Mouse (Mus musculus) MEL (cell line): ENCODE results near the gene Frmd5. TPM values are rescaled to one million over a fixed set of nuclear protein-coding genes. Genes with fewer than 3 reads are reported as not detected.
"Not testable (repeated sequence)": the region's sequence is repeated elsewhere in the genome, so short reads cannot be mapped to it uniquely, and the experiment has no call there.

Source experiments
- DNase-seq: peaks from one replicate; pipeline ENCODE4 v3.0.0; 2011; ENCODE audit warnings: low read depth, low spot score
- H3K27ac ChIP-seq: 2 replicates; pipeline ENCODE4 v1.5.1; 2012; ENCODE audit warnings: low read depth, mild to moderate bottlenecking, control low read depth, low read length, moderate library complexity; ENCODE audit not compliant: control insufficient read depth
- H3K27me3 ChIP-seq, 2 experiments: fragments of 150-350 bp in 1 of 2; sonication (generic) in 1 of 2; 2 replicates each; pipeline ENCODE4 v1.6.1; 2012; ENCODE audit warnings: low read length in 2 of 2, mild to moderate bottlenecking in 2 of 2, improper control_type of control experiment in 1 of 2, moderate library complexity in 1 of 2; ENCODE audit not compliant: insufficient read depth in 2 of 2, control insufficient read depth in 1 of 2
- H3K36me3 ChIP-seq, 2 experiments: 2 replicates each; pipeline ENCODE4 v1.6.1; 2012 to 2014; ENCODE audit warnings: low read length in 2 of 2, improper control_type of control experiment in 1 of 2, inconsistent platforms in 1 of 2, mild to moderate bottlenecking in 1 of 2; ENCODE audit not compliant: insufficient read depth in 2 of 2, control insufficient read depth in 1 of 2
- H3K4me1 ChIP-seq, 2 experiments: fragments of 150-350 bp in 1 of 2; sonication (generic) in 1 of 2; 2 replicates each; pipeline ENCODE4 v1.6.1; 2012; ENCODE audit warnings: low read length in 2 of 2, improper control_type of control experiment in 1 of 2, mild to moderate bottlenecking in 1 of 2; ENCODE audit not compliant: insufficient read depth in 2 of 2, control insufficient read depth in 1 of 2
- H3K4me3 ChIP-seq, 2 experiments: fragments of 150-350 bp in 1 of 2; sonication (generic) in 1 of 2; 2 replicates each; pipeline ENCODE4 v1.5.1; 2012; ENCODE audit warnings: low read depth in 2 of 2, low read length in 2 of 2, mild to moderate bottlenecking in 2 of 2, moderate library complexity in 2 of 2, control low read depth in 1 of 2, improper control_type of control experiment in 1 of 2; ENCODE audit not compliant: control insufficient read depth in 1 of 2, insufficient read depth in 1 of 2
- H3K79me2 ChIP-seq: 2 replicates; pipeline ENCODE4 v1.6.1; 2012; ENCODE audit warnings: mild to moderate bottlenecking, low read length, moderate library complexity; ENCODE audit not compliant: control insufficient read depth, poor library complexity, insufficient read depth
- H3K9ac ChIP-seq: 2 replicates; pipeline ENCODE4 v1.6.1; 2012; ENCODE audit warnings: low read depth, mild to moderate bottlenecking, control low read depth, low read length, moderate library complexity; ENCODE audit not compliant: control insufficient read depth, poor library complexity, severe bottlenecking
- H3K9me3 ChIP-seq: fragments of 150-350 bp; sonication (generic); replicated peaks from 2 replicates; pipeline ENCODE4 v1.6.1; 2012; ENCODE audit warnings: mild to moderate bottlenecking, low read length, improper control_type of control experiment, moderate library complexity; ENCODE audit not compliant: insufficient read depth
- E2F4 ChIP-seq: IDR thresholded peaks from 2 replicates; pipeline ENCODE4 v1.6.1; 2011; ENCODE audit warnings: low read depth, low read length, improper control_type of control experiment, borderline replicate concordance
- ELF1 ChIP-seq: IDR thresholded peaks from 2 replicates; pipeline ENCODE4 v1.6.1; 2014; ENCODE audit warnings: low read depth, mild to moderate bottlenecking, inconsistent platforms, low read length, improper control_type of control experiment, moderate library complexity
- ETS1 ChIP-seq: IDR thresholded peaks from 2 replicates; pipeline ENCODE4 v1.6.1; 2012; ENCODE audit warnings: low read depth, mild to moderate bottlenecking, inconsistent platforms, low read length, improper control_type of control experiment, moderate library complexity
- HCFC1 ChIP-seq: IDR thresholded peaks from 2 replicates; pipeline ENCODE4 v1.6.1; 2012; ENCODE audit warnings: low read depth, mild to moderate bottlenecking, inconsistent platforms, low read length, improper control_type of control experiment, moderate library complexity
- KAT2A ChIP-seq: conservative IDR thresholded peaks from 2 replicates; pipeline ENCODE4 v1.6.1; 2012; ENCODE audit warnings: low read depth, low read length, improper control_type of control experiment, inconsistent platforms
- MXI1 ChIP-seq: IDR thresholded peaks from 2 replicates; pipeline ENCODE4 v1.6.1; 2011; ENCODE audit warnings: mild to moderate bottlenecking, low read depth, low read length, improper control_type of control experiment
- NELFE ChIP-seq: IDR thresholded peaks from 2 replicates; pipeline ENCODE4 v1.6.1; 2011; ENCODE audit warnings: low read depth, low read length, improper control_type of control experiment
- NRF1 ChIP-seq: IDR thresholded peaks from 2 replicates; pipeline ENCODE4 v1.6.1; 2014; ENCODE audit warnings: low read depth, mild to moderate bottlenecking, inconsistent platforms, low read length, improper control_type of control experiment, moderate library complexity; ENCODE audit not compliant: poor library complexity, insufficient read depth, severe bottlenecking
- POLR2A ChIP-seq, 2 experiments: IDR thresholded peaks; 2 replicates each; pipeline ENCODE4 v1.6.1; 2011 to 2012; ENCODE audit warnings: low read length in 2 of 2, mild to moderate bottlenecking in 2 of 2, control low read depth in 1 of 2, improper control_type of control experiment in 1 of 2, low read depth in 1 of 2, moderate library complexity in 1 of 2; ENCODE audit not compliant: control insufficient read depth in 1 of 2, insufficient read depth in 1 of 2, poor library complexity in 1 of 2
- POLR2AphosphoS2 ChIP-seq: IDR thresholded peaks from 2 replicates; pipeline ENCODE4 v1.6.1; 2011; ENCODE audit warnings: low read length, improper control_type of control experiment
- SIN3A ChIP-seq: IDR thresholded peaks from 2 replicates; pipeline ENCODE4 v1.6.1; 2012; ENCODE audit warnings: low read length, improper control_type of control experiment, inconsistent platforms
- TBP ChIP-seq: IDR thresholded peaks from 2 replicates; pipeline ENCODE4 v1.8.0; 2011; ENCODE audit warnings: low read depth, low read length, improper control_type of control experiment
- TCF12 ChIP-seq: IDR thresholded peaks from 2 replicates; pipeline ENCODE4 v1.6.1; 2014; ENCODE audit warnings: low read depth, mild to moderate bottlenecking, inconsistent platforms, low read length, improper control_type of control experiment, moderate library complexity
- USF2 ChIP-seq, 2 experiments: IDR thresholded peaks; 2 replicates each; pipeline ENCODE4 v1.6.1; 2011 to 2012; ENCODE audit warnings: improper control_type of control experiment in 2 of 2, low read length in 2 of 2, borderline replicate concordance in 1 of 2, inconsistent platforms in 1 of 2, low read depth in 1 of 2, mild to moderate bottlenecking in 1 of 2; ENCODE audit not compliant: insufficient read depth in 1 of 2
- ZMIZ1 ChIP-seq: IDR thresholded peaks from 2 replicates; pipeline ENCODE4 v1.6.1; 2012; ENCODE audit warnings: low read depth, mild to moderate bottlenecking, inconsistent platforms, low read length, improper control_type of control experiment, moderate library complexity
- ZNF384 ChIP-seq: IDR thresholded peaks from 2 replicates; pipeline ENCODE4 v1.6.1; 2012; ENCODE audit warnings: low read depth, mild to moderate bottlenecking, inconsistent platforms, low read length, improper control_type of control experiment
- polyA plus RNA-seq, 2 experiments: library from polyadenylated mRNA; stranded (reverse) in 1 of 2; unstranded in 1 of 2; fragments of >175 nt in 1 of 2; fragments of >200 nt in 1 of 2; gene quantifications; 2 replicates each; pipeline versions ENCODE4 v1.2.1 to v1.2.4; 2012; ENCODE audit warnings: low replicate concordance in 2 of 2, low read depth in 1 of 2; ENCODE audit not compliant: insufficient read length in 2 of 2, insufficient read depth in 1 of 2, missing spikeins in 1 of 2
- total RNA-seq: library from RNA; depleted of rRNA; stranded (reverse); fragments of 300-350 nt; gene quantifications from 2 replicates; pipeline ENCODE4 v1.2.3, GENCODE M21; 2012

Frmd5 gene
- total and polyA plus RNA-seq, 3 experiments = 0.04 to 0.15 TPM; not detected in 1

DNA sequence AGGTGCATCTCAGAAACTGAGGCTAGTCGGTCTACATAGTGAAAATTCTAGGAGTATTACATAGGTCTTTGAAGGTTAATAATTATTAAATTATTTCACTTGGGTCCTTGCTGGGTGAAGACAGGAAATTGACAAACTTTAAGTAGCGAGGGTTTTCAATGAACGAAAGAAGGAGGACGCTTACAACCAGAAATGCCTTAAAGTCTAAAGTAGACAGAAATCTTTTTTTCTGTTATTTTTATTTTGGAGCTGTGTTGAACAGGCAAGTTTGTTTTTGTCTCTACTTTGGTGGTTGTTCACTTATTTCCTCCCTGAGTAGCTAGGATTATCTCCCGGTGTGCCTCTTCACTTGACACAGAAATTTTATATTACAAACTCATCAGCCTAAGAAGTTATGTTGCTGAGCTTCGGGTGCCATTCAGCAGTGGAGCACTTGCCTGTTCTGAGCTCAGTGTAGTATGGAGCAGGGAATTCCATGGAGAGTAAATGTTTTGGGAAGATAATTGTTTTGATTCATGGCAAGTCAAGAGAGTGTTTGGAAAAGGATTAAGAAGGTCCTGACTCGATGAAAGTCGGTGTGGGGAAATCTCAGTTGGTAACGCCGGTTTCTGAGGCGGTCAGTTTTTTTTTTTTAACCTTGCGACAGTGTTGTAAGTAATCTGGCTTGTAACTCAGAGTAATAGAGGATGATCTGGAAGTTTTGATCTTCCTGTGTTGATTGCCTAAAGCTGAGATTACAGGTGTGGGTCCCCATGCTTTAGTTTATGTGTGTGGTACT lies 299.5 kb downstream of the Frmd5 start:
- H3K79me2 ChIP-seq = peaks cover 45% of the 10 kb centered on the region
- peaks cover 1 to 4% of the 10 kb centered on the region in 2 experiments; a peak in 1 of 4 replicates for H3K36me3 ChIP-seq
- H3K9ac ChIP-seq = peak overlapping the region; percentile 91
- no peaks in the 10 kb centered on the region for H3K9me3 ChIP-seq
- peak; percentile 46 for DNase-seq
- TF ChIP-seq USF2 (IDR thresholded peaks at IDR 0.05; ENCODE audit: borderline replicate concordance in 1 of 2, insufficient read depth in 1 of 2, low read depth in 1 of 2, low read length in 2 of 2) (no peak), ZNF384 (0 out of 2 replicates have a peak, but pooled peaks have one; percentile 6)
- H3K4me3 ChIP-seq = peak overlapping the region; percentile 59 to 93
- peaks cover 0 to 4% of the 10 kb centered on the region in 2 experiments; a peak in 2 of 4 replicates for H3K4me1 ChIP-seq
- H3K27ac ChIP-seq = peak overlapping the region; percentile 58
- no peaks in the 10 kb centered on the region for H3K27me3 ChIP-seq

- not testable (repeated sequence) for H3K4me1 ChIP-seq, H3K9me3 ChIP-seq, H3K27me3 ChIP-seq, H3K36me3 ChIP-seq
- Histone ChIP-seq H3K9ac (peak within 1 kb of the TSS; percentile 97), H3K4me3 (peak within 1 kb of the TSS; percentile 59 to 93), H3K79me2 (peaks cover 44% of the 10 kb centered on the region), H3K27ac (peak within 1 kb of the TSS; percentile 90)
- DNase-seq = peak; percentile 97
- peak; percentile 90 for TF ChIP-seq HCFC1
- TF ChIP-seq ETS1 = peak; percentile 28; the same call in 1 of the 2 replicates
- TF ChIP-seq MXI1 = peak; percentile 78
- peak; percentile 61; the same call in 1 of the 2 replicates for TF ChIP-seq KAT2A
- TF ChIP-seq ZMIZ1 = 0 out of 2 replicates have a peak, but pooled peaks have one; percentile 61
- TF ChIP-seq POLR2A (IDR thresholded peaks at IDR 0.05; ENCODE audit: control insufficient read depth in 1 of 2, insufficient read depth in 1 of 2, low read depth in 1 of 2, low read length in 2 of 2, poor library complexity in 1 of 2) = peak; percentile 72 to 92
- TF ChIP-seq SIN3A = peak; percentile 96
- TF ChIP-seq ELF1 = peak; percentile 85
- TF ChIP-seq POLR2AphosphoS2 = peak; percentile 83; the same call in 1 of the 2 replicates
- TF ChIP-seq NRF1 = peak; percentile 62
- TF ChIP-seq TBP = peak; percentile 97
- peak; percentile 76 for TF ChIP-seq TCF12
- peak; percentile 100 for TF ChIP-seq E2F4
- peak; percentile 94 for TF ChIP-seq NELFE
Observed at GRCm38 (mm10) chr2:121505942-121506882, 300.7 kb downstream of the Frmd5 start, which contains the start of the genes Mfap1a and Wdr76. Gene Mfap1a (minus strand): TSS chr2:121506665. Gene Wdr76 (plus strand): TSS chr2:121506723.

GRCm38 (mm10) chr2:121501550-121501949 lies 305.3 kb downstream of the Frmd5 start:
- not testable (repeated sequence) for H3K36me3 ChIP-seq, H3K9ac ChIP-seq, H3K27ac ChIP-seq

More at GRCm38 (mm10) chr2:121501550-121501949, 305.3 kb downstream of the Frmd5 start:
- not testable (repeated sequence) for H3K4me1 ChIP-seq, H3K79me2 ChIP-seq, DNase-seq, H3K9me3 ChIP-seq, H3K27me3 ChIP-seq, H3K4me3 ChIP-seq
